Mouse (Mus musculus) ES-E14 (cell line): ENCODE results near the gene P4ha1.

Source experiments
- CHD2 ChIP-seq: IDR thresholded peaks from 2 replicates; pipeline ENCODE4 v1.6.1; 2014; ENCODE audit warnings: mild to moderate bottlenecking, low read depth, low read length, inconsistent platforms
- HCFC1 ChIP-seq: IDR thresholded peaks from 2 replicates; pipeline ENCODE4 v1.6.1; 2012; ENCODE audit warnings: low read length, inconsistent platforms, borderline replicate concordance; ENCODE audit not compliant: insufficient read depth
- MAFK ChIP-seq: IDR thresholded peaks from 2 replicates; pipeline ENCODE4 v1.6.1; 2014; ENCODE audit warnings: mild to moderate bottlenecking, low read depth, low read length, inconsistent platforms; ENCODE audit not compliant: insufficient read depth
- ZC3H11A ChIP-seq: IDR thresholded peaks from 2 replicates; pipeline ENCODE4 v1.6.1; 2012; ENCODE audit warnings: low read depth, mild to moderate bottlenecking, inconsistent platforms, low read length, borderline replicate concordance
- ZNF384 ChIP-seq: IDR thresholded peaks from 2 replicates; pipeline ENCODE4 v1.6.1; 2012; ENCODE audit warnings: low read depth, low read length, inconsistent platforms

GRCm38 (mm10) chr10:59410264-59410663 lies 87.2 kb downstream of the P4ha1 start:
- TF ChIP-seq CHD2, result no peak
- TF ChIP-seq ZNF384, result no peak
- no peak for TF ChIP-seq ZC3H11A
- no peak for TF ChIP-seq HCFC1
- no peak for TF ChIP-seq MAFK
